Mouse (Mus musculus): ENCODE results near the gene Soat2. TPM values are rescaled to one million over a fixed set of nuclear protein-coding genes. Genes with fewer than 3 reads are reported as not detected.

Soat2 gene
- polyA plus RNA-seq, 1 experiment from 2014 or later = 0.13 TPM

GRCm38 (mm10) chr15:102179924-102180323 lies 29.6 kb downstream of the Soat2 start:
- ATAC-seq = no peak
- in situ Hi-C loops (cut with MboI; ENCODE audit: low pct_unique_long_range_greater_than_20kb) = loop anchor here (5.0 kb wide), 1 partner anchor 42 kb away; no protein-coding TSS in a partner anchor
- no peaks in the 10 kb centered on the region for H3K27me3 ChIP-seq
- no peak for DNase-seq (ENCODE audit: low read depth, low spot score)
- POLR2A ChIA-PET = interaction anchor here (0.7 to 1.6 kb wide), 3 partner anchors 25 to 44 kb away, joined by 3 to 4 read pairs (median 3); no protein-coding TSS in a partner anchor
- CTCF ChIA-PET = interaction anchor here (1.3 to 6.1 kb wide), 4 partner anchors 11 to 43 kb away, joined by 3 to 71 read pairs (median 4); no protein-coding TSS in a partner anchor
- no peak for TF ChIP-seq CTCF (IDR thresholded peaks at IDR 0.05)

DNA sequence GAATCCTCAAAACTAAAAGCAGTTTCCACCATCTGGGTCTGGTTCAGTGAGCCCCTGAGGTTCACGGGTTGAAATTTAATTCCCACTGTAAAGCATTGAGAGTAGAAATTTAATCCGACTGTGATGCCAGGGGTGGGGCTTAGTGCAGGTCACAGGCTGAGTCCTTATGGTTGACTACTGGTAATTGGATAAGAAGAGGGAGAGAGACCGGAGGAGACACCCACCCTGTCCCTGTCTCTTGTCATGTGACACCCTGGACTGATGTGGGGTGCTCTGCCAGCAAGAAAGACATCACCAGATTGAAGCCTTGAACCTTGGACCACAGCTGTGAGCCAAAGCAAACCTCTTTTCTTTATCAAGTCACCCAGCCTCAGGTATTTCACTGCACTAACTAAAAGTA lies 32.8 kb downstream of the Soat2 start:
- ATAC-seq (no peak), DNase-seq (ENCODE audit: low read depth, low spot score) (no peak)
- TF ChIP-seq CTCF (IDR thresholded peaks at IDR 0.05) = no peak
- POLR2A ChIA-PET = no interaction called here
- no peaks in the 10 kb centered on the region for H3K27me3 ChIP-seq
- in situ Hi-C loops (cut with MboI; ENCODE audit: low pct_unique_long_range_greater_than_20kb) = no loop called here
- CTCF ChIA-PET = no interaction called here

DNA sequence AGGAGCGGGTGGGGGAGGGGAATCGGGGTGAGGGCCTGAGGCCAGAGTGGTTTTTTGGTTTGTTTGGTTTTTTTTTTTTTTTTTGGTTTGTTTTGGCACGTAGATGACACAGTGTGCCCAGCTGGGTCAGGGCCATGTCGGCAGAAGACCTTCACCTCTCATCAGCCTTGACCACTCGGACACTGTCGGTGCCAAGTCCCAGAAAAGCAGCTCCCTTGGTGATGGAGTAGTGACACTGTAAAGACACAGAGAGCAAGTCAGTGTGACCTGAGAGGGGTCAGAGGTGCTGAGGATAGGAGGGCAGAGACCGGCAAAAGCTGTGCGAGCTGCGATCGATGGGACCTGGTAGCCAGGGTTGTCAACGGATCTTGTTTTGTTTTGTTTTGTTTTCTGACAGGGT lies 35.9 kb downstream of the Soat2 start:
- CTCF ChIA-PET = interaction anchor here (0.7 kb wide), 1 partner anchor 38 kb away, joined by 3 read pairs; no protein-coding TSS in a partner anchor
- POLR2A ChIA-PET = interaction anchor here (0.6 to 1.1 kb wide), 2 partner anchors 10 to 57 kb away, joined by 3 to 5 read pairs; no protein-coding TSS in a partner anchor
- no peaks in the 10 kb centered on the region for H3K27me3 ChIP-seq
- TF ChIP-seq CTCF (IDR thresholded peaks at IDR 0.05) = no peak
- in situ Hi-C loops (cut with MboI; ENCODE audit: low pct_unique_long_range_greater_than_20kb) = no loop called here
- DNase-seq (ENCODE audit: low read depth, low spot score) (no peak), ATAC-seq (no peak)

DNA sequence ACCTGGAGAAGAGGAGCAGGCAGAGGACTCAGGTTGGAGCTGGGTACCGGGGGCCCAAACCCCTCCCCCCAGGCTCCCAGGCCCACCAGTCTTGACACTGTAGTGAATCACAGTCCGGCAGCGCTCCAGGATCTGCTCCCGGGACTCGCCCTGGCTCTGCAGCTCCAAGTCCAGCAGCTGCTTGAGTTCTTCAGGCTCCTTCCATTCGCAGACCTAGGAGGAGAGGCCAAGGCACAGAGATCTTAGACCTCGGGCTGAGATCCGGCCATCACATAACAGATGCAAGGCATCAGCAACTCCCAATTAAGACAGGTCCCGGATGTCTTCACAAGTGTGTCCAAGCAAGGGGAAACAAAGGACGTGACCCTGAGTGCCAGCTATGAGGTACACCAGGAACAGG lies 37.8 kb downstream of the Soat2 start:
- no peak for TF ChIP-seq CTCF (IDR thresholded peaks at IDR 0.05)
- no peaks in the 10 kb centered on the region for H3K27me3 ChIP-seq
- in situ Hi-C loops (cut with MboI; ENCODE audit: low pct_unique_long_range_greater_than_20kb) = no loop called here
- no peak for DNase-seq (ENCODE audit: low read depth, low spot score)
- no peak for ATAC-seq
- ChIA-PET CTCF (interaction anchor here (1.1 kb wide), 1 partner anchor 36 kb away, joined by 4 read pairs; no protein-coding TSS in a partner anchor), POLR2A (no interaction called here)

- in situ Hi-C loops (cut with MboI; ENCODE audit: low pct_unique_long_range_greater_than_20kb) = no loop called here
- POLR2A ChIA-PET = interaction anchor here (1.2 kb wide), 1 partner anchor 15 kb away, joined by 4 read pairs; the partner anchor contains the start of gene Csad
These were observed 38.6 kb downstream of the Soat2 start for GRCm38 (mm10) chr15:102188883-102189282.

DNA sequence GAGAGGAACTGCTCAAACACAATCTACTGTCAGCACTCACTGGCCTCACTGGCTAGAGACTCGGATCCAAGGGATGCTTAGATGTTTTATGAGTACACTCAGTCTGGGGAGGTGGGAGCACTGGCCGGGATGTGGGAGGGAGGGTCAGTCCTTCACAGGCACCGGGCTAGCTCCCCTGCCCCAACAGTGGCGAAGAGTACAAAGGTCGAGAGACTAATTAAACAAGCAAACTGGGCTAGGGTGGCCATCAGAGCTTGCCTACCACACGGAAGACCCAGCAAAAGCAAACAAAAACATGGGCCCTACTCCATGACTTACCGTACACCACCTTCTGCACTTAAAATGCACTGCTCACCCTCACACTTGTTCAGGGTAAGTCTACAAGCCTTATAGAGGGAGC lies 41.4 kb downstream of the Soat2 start:
- ATAC-seq (no peak), DNase-seq (ENCODE audit: low read depth, low spot score) (no peak)
- in situ Hi-C loops (cut with MboI; ENCODE audit: low pct_unique_long_range_greater_than_20kb) = no loop called here
- ChIA-PET CTCF (interaction anchor here (1.2 kb wide), 1 partner anchor 30 kb away, joined by 3 read pairs; no protein-coding TSS in a partner anchor), POLR2A (interaction anchor here (1.1 to 3.3 kb wide), 2 partner anchors 12 to 25 kb away, joined by 5 to 14 read pairs; partner anchors contain the start of genes Csad and Zfp740)
- no peak for TF ChIP-seq CTCF (IDR thresholded peaks at IDR 0.05)
- no peaks in the 10 kb centered on the region for H3K27me3 ChIP-seq

More at GRCm38 (mm10) chr15:102188883-102189282, 38.6 kb downstream of the Soat2 start:
- no peaks in the 10 kb centered on the region for H3K27me3 ChIP-seq
- DNase-seq (ENCODE audit: low read depth, low spot score) (no peak), ATAC-seq (no peak)
- CTCF ChIA-PET = interaction anchor here (1.1 kb wide), 1 partner anchor 35 kb away, joined by 4 read pairs; no protein-coding TSS in a partner anchor
- no peak for TF ChIP-seq CTCF (IDR thresholded peaks at IDR 0.05)

- ATAC-seq (no peak), DNase-seq (ENCODE audit: low read depth, low spot score) (no peak)
- ChIA-PET POLR2A (interaction anchor here (0.6 to 3.3 kb wide), 3 partner anchors 11 to 76 kb away, joined by 3 to 14 read pairs (median 5); partner anchors contain the start of genes Csad and Zfp740), CTCF (interaction anchor here (1.0 to 2.1 kb wide), 3 partner anchors 14 to 32 kb away, joined by 3 to 9 read pairs (median 3); no protein-coding TSS in a partner anchor)
- no peaks in the 10 kb centered on the region for H3K27me3 ChIP-seq
- in situ Hi-C loops (cut with MboI; ENCODE audit: low pct_unique_long_range_greater_than_20kb) = no loop called here
- no peak for TF ChIP-seq CTCF (IDR thresholded peaks at IDR 0.05)
These were observed 42.0 kb downstream of the Soat2 start for GRCm38 (mm10) chr15:102192271-102192812.

- CTCF ChIA-PET = interaction anchor here (1.0 to 2.1 kb wide), 5 partner anchors 8 to 31 kb away, joined by 3 to 9 read pairs (median 4); no protein-coding TSS in a partner anchor
- no peak for DNase-seq (ENCODE audit: low read depth, low spot score)
- in situ Hi-C loops (cut with MboI; ENCODE audit: low pct_unique_long_range_greater_than_20kb) = no loop called here
- no peaks in the 10 kb centered on the region for H3K27me3 ChIP-seq
- TF ChIP-seq CTCF (IDR thresholded peaks at IDR 0.05) = no peak
- no peak for ATAC-seq
- POLR2A ChIA-PET = interaction anchor here (0.6 to 3.3 kb wide), 3 partner anchors 11 to 128 kb away, joined by 3 to 14 read pairs (median 3); partner anchors contain the start of genes Csad and Zfp740
These were observed 42.6 kb downstream of the Soat2 start for GRCm38 (mm10) chr15:102192820-102193386.

GRCm38 (mm10) chr15:102193652-102194051 lies 43.3 kb downstream of the Soat2 start:
- no peak for TF ChIP-seq CTCF (IDR thresholded peaks at IDR 0.05)
- DNase-seq (ENCODE audit: low read depth, low spot score) (no peak), ATAC-seq (no peak)
- ChIA-PET POLR2A (interaction anchor here (0.6 to 3.3 kb wide), 3 partner anchors 10 to 128 kb away, joined by 3 to 14 read pairs (median 5); partner anchors contain the start of genes Csad and Zfp740), CTCF (interaction anchor here (1.0 to 2.1 kb wide), 5 partner anchors 9 to 46 kb away, joined by 3 to 9 read pairs (median 4); no protein-coding TSS in a partner anchor)
- in situ Hi-C loops (cut with MboI; ENCODE audit: low pct_unique_long_range_greater_than_20kb) = no loop called here
- H3K27me3 ChIP-seq = no peaks in the 10 kb centered on the region

DNA sequence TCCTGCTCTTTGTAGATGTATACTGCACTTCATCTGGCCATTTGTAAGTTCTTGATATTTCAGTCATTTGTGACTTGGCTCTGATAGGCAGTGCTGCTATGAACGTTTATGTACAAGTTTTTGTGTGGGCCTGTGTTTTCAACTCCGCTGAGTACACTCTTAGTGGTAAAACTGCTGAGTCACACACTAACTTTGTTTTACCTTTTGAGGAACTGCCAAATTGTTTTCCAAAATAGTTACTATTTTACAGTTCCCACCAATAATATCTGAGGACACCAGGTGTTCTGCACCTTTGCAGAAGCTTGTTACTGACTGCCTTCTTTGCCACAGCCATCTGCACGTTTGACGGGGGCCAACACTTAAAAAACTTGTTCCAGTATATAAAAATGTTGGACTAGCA lies 44.1 kb downstream of the Soat2 start:
- no peaks in the 10 kb centered on the region for H3K27me3 ChIP-seq
- POLR2A ChIA-PET = interaction anchor here (3.3 kb wide), 1 partner anchor 9 kb away, joined by 14 read pairs; the partner anchor contains the start of genes Csad and Zfp740
- no peak for TF ChIP-seq CTCF (IDR thresholded peaks at IDR 0.05)
- ATAC-seq = no peak
- no peak for DNase-seq (ENCODE audit: low read depth, low spot score)
- in situ Hi-C loops (cut with MboI; ENCODE audit: low pct_unique_long_range_greater_than_20kb) = no loop called here
- CTCF ChIA-PET = interaction anchor here (1.1 to 2.1 kb wide), 4 partner anchors 10 to 46 kb away, joined by 3 to 9 read pairs (median 4); no protein-coding TSS in a partner anchor
